Mouse (Mus musculus): ENCODE results near the gene Col4a3.

Col4a3 gene

DNA sequence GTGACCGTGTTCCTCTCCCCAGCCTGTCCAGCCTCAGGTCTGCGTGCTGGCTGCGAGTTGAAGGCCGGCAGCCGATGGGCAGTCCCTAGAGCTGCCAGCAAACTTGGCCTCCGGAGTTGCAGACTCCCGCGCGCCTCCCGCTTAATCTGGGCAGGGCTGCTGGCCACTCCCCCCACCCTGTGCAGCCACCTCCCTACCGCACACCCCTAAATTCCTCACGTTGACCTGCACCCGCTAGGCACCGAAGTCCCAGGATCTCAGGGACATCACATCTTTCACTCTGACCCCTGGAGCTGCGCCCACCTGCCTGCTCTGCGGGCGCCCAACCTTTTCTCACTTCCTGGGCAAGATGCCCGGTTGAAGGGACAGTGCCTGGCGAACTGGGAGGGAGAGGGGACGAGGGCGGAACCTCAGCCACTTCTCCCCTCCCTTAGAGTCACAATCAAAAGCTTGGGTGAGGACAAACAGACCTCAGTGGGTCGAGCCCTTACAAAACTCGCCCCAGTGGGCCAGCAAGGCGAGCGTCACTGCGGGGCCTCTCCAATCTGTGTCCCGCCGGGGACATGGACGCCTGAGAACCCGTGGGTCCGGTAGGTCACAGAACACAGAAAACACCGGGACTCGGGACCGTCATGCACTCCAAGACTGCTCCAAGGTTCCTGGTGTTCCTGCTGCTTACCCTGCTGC is at the start of gene Col4a3, which contains the start of gene Col4a4:
TSS of gene Col4a3 (plus strand) at position 209 of the 687 bp plus-strand sequence.
TSS of gene Col4a4 (minus strand) at position 137 of the 687 bp plus-strand sequence.
- DNase-seq = peak; percentile 21

- DNase-seq = no peak
Measured at GRCm38 (mm10) chr1:82537848-82538247, 48.9 kb upstream of the Col4a3 start.

- DNase-seq = no peak
Measured at GRCm38 (mm10) chr1:82540056-82540455, 46.7 kb upstream of the Col4a3 start.

GRCm38 (mm10) chr1:82543934-82544333 is 42.8 kb upstream of the Col4a3 start:
- DNase-seq = no peak

- no peak for DNase-seq
Measured at GRCm38 (mm10) chr1:82544419-82545185, 42.1 kb upstream of the Col4a3 start.

DNA sequence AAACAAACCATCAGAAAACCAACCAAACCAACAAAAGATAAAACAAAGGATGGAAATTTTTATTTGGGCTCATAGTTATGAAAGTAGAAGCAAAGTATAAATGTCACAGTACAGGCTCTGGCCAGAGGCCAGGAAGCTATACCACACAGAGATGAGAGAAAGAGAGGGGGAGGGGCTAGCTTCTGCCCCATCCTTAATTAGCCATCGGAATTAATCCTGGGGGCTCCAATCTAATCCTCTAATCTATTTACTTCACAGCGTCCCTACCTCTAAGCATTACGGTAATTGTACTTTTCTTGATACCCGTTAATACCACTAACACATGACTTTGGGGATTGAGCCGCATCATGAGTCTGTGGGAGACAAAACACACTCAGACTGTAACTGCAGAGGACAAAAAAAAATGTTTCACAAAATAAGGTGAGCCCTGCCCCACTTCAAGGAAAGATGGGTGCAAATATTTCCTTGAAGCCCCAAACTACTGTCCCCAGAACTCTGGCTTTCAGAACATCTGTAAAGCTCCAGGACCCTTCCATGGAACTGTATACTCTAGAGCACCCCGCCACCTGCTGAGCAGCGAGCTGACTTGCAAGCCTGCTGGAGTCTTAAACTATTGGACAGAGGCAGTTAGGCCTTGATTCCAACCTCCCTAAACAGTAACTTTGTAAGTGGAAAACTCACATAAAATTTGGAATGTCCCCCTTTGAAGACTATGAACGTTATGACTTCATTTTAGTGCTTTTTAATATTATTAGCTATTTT is 41.3 kb upstream of the Col4a3 start:
- no peak for DNase-seq

- DNase-seq = no peak
Measured at GRCm38 (mm10) chr1:82554443-82554850, 32.3 kb upstream of the Col4a3 start.

- DNase-seq = no peak
Measured at GRCm38 (mm10) chr1:82554889-82555288, 31.8 kb upstream of the Col4a3 start.

DNA sequence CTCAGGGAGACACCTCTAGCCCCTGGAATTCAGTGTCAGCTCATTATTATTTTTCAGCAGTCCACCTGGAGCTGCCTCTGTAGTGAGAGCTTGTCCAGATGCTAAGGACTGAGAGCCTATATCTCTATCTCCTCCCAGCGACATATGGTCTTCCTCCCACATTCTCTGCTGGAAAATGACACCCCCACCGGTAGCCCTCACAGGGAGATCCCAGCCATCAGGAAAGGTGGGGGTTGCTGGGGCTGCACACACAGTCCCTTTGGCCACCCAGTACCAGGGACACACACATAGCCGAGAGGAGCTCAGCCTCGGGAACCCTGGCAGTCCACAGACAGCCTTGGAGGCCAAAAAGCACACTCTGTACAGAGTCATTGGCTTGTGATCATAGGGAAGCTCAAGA is 26.5 kb upstream of the Col4a3 start:
- DNase-seq = no peak

DNA sequence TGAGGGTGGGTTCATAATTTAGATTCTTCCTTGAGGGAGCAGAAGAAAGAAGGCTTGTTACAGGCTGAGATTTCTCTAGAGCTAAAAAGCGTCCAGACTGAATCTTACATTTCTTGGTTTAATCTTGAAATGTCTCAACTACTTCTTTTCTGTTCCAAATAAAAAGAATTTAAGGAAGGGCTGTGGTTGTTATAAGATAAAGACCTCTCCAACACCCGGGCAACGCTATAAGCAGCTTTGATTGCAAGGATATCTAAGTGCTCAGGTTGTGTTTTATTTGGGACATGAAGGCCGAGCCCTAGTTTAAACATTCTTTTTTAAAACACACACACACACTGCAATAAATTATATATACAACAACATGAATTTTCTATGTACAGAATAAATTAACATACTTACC is 17.3 kb upstream of the Col4a3 start:
- DNase-seq = no peak

DNA sequence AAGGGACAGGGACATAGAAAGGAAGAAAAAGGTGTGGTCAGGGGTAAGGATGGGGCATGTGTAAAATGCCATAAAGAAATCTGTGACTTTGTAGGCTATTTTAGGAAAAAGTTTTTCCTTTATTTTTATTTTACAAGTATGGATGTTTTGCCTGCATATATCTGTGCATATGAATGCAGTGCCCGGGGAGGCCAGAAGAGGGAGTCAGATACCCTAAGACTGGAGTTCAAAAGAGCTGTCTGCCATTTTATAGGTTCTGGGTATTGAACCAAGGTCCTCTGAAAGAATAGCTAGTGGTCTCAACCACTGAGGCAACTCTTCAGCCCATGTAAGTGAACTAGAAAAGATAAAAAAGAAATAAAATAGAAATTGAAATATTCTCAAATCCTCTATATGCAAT is 15.0 kb upstream of the Col4a3 start:
- DNase-seq = no peak

- no peak for DNase-seq
Measured at GRCm38 (mm10) chr1:82575681-82576080, 11.0 kb upstream of the Col4a3 start.

- no peak for DNase-seq
Measured at GRCm38 (mm10) chr1:82576182-82576581, 10.5 kb upstream of the Col4a3 start.

GRCm38 (mm10) chr1:82577339-82577738 is 9.4 kb upstream of the Col4a3 start:
- no peak for DNase-seq

- DNase-seq = no peak
Measured at GRCm38 (mm10) chr1:82577915-82578314, 8.8 kb upstream of the Col4a3 start.

DNA sequence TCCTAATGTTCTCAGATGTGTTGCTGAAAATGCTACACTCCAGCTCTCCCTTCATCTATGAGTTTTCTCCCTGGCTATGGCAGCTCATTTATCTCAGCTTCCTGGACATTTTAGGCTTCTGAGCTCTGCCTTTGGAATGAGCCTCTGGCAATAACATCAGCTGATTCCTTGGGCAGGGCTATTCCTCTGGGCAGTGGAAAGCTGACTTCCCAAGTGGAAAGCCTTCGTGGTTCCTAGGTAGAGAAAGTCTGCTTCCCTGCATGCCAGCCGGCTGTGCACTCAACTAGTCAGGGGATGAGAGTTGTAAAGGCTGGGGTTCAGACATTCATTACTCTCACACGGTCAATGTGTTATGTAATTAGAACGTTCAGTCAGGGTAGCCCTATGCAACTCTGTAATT is 8.4 kb upstream of the Col4a3 start:
- no peak for DNase-seq

DNA sequence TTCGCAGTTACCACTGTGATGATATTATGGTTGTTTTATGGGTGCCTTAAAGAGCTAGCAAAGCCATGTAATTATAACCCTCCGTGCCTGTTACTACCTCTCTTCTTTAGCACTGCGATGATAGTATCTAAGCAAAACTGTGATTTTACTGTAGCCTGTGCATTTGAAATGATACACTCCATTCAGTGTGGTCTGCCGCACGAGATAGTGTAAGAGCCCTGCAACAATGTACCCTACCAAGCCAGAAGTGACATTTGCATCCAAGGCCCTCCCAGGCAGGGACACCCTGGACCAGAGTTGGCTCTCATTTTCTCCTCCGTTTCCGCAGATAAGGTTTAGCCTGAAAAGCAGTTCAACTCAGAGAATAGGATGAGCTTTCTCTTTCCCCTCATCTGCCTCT is 740 bp upstream of the Col4a3 start:
- no peak for DNase-seq

- DNase-seq = no peak
Measured at GRCm38 (mm10) chr1:82590266-82590665, 3.5 kb downstream of the Col4a3 start.

DNA sequence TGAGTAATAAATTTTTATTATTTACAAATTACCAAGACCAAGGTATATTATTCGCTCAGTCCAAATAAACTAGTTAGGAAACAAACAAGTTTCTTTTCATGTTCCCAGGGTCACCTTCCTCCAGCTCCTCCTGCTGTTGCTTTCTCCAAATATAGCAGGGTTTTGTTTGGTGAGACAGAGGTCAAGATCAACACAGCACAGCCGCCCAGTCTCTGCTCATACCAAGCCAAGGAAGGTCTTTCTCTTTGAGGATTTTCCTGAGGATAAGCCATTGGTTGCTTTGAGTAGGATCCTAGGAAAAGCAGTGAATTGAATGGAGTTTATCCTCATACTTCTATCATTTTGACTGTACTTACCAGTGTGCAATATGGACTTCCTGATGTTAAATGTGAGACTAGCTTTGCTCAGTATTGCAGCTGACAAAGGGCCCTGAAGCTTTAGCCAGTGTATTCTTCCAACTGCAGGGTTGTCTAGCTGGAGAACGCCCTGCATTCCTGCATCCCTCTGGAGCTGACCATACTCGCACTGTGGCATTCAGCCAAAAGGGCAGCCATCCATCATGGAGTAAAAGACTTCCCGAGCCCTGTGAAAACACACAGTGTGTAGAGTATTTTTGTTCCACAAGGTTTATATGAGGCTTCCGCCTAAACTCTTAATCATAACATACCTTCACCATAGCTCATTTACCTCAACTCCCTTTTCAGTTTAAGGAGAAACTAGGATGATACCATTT is 10.3 kb downstream of the Col4a3 start:
- DNase-seq = no peak

- no peak for DNase-seq
Measured at GRCm38 (mm10) chr1:82603198-82603950, 16.7 kb downstream of the Col4a3 start.

DNA sequence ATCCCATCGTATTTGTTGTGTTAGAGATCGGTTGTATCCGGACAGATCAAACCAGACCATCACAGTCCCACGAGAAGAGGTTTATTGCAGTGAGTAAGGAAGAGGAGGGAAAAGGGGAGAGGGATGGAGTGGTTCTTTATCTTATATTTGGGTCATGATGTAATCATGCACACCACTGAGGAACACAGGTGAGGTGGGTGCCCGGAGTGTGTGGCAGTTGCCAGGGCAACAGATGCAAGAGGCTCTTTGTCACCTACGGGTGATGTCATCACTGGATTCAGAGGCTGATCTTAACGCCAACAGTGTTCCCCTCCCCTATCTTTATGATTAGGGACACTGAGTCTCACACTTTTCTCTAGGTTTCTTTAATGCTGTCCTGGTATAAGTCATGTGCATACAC is 18.6 kb downstream of the Col4a3 start:
- no peak for DNase-seq

GRCm38 (mm10) chr1:82605856-82606255 is 19.1 kb downstream of the Col4a3 start:
- DNase-seq = no peak
